Mouse (Mus musculus): ENCODE measurements around the gene Fgl2.
"Not testable (repeated sequence)": the region's sequence is repeated elsewhere in the genome, so short reads cannot be mapped to it uniquely, and the experiment has no call there.

Fgl2 gene

DNA sequence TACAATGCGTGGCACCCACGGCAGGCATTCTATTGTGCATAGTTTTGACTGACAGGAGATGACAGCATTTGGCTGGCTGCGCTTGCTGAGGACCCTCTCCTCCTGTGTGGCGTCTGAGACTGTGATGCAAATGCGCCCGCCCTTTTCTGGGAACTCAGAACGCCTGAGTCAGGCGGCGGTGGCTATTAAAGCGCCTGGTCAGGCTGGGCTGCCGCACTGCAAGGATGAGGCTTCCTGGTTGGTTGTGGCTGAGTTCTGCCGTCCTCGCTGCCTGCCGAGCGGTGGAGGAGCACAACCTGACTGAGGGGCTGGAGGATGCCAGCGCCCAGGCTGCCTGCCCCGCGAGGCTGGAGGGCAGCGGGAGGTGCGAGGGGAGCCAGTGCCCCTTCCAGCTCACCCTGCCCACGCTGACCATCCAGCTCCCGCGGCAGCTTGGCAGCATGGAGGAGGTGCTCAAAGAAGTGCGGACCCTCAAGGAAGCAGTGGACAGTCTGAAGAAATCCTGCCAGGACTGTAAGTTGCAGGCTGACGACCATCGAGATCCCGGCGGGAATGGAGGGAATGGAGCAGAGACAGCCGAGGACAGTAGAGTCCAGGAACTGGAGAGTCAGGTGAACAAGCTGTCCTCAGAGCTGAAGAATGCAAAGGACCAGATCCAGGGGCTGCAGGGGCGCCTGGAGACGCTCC is at the start of gene Fgl2:
TSS of gene Fgl2 (plus strand) at position 150 of the 687 bp plus-strand sequence.
- H3K27me3 ChIP-seq (ENCODE audit: control insufficient read depth, insufficient read depth, low read length, poor library complexity, severe bottlenecking): no peaks in the 10 kb centered on the region
- no peaks in the 10 kb centered on the region for H3K36me3 ChIP-seq (ENCODE audit: control insufficient read depth, insufficient read depth, low read length, poor library complexity, severe bottlenecking)
- peak; percentile 47 for DNase-seq (ENCODE audit: low read depth, low spot score)

DNA sequence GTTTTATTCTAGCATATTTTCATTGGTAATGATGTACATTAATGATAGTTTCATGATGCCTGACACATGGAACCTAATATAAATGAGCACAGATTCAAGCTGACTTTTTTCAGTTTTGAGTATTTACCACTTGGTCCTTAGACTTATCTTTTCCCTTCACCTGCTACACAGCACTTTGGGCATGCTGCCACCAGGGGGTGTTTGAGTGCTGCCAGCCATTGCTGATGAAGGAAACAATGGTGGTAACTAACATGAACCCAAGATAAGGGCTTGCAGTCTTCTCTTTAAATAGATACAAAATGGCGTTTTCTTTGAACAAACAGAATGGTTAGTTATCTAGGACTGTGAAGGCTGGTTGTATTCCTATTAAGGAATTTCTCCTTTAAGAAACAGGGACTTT is 45.9 kb upstream of the Fgl2 start:
- Histone ChIP-seq H3K27me3 (ENCODE audit: control insufficient read depth, insufficient read depth, low read length, poor library complexity, severe bottlenecking) (no peaks in the 10 kb centered on the region), H3K36me3 (ENCODE audit: control insufficient read depth, insufficient read depth, low read length, poor library complexity, severe bottlenecking) (no peaks in the 10 kb centered on the region)
- peak; percentile 89 for DNase-seq (ENCODE audit: low read depth, low spot score)

DNA sequence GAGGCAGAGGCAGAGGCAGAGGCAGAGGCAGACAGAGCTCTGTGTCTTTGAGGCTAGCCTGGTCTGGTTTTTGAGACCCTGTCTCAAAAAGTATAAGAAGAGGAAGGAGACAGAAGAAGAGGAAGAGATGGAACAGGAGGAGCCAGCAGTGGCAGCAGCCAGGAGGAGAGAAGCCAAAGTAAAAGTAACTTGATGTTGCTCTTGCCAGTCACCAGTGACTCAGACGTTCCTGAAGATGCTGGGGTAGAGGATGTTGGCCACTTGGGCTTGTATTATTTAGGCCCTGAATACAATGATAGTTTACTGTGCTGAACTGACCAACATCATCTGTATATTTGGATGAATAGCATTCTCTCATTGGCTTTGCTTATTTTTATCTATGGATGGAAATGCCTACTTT is 43.9 kb upstream of the Fgl2 start:
- H3K27me3 ChIP-seq (ENCODE audit: control insufficient read depth, insufficient read depth, low read length, poor library complexity, severe bottlenecking): no peaks in the 10 kb centered on the region
- no peak for DNase-seq (ENCODE audit: low read depth, low spot score)
- no peaks in the 10 kb centered on the region for H3K36me3 ChIP-seq (ENCODE audit: control insufficient read depth, insufficient read depth, low read length, poor library complexity, severe bottlenecking)

DNA sequence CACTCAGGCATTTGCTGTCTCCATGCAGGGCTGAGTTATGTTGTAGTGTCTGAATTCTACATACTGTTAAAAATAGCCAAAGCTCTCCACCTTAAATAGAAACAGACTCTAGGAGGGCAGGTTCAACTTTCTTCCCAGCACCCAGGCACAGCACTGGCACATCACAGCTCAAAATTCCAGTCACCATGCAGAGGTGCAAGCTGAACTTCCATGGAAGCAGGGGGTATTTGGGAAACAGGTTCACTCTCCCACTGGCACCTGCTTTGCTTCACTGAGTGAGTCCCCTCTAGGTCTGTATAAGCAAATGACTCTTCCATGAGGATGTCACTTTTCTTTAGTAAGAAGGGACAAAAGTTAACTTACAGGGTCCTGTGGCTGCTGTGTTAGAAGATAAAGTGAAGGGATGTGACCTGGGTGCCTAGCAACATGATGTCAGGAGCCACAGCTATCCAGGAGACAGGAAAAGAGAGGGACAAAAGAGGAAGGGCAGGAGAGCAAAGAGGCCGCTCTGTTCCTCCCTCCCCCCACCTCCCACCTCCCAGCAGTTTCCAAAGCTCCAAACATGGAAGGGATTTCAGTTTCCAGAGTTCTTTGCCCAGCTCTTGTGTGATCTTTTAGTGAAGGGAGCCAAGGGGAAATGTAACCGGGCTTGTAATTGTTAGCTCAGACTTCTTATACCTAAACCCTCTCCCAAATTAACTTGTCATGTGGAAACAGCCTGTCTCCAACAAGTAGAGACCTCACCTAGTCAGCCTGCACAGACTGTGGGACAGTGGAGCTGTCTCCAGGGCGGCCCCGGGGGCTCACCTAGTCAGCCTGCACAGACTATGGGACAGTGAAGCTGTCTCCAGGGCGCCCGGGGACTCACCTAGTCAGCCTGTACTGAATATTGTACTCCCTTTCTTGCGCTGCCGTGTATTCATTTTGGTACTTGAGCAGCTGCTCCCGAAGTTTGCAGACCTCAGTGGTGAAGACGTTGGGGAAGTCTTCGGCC is 42.5 kb upstream of the Fgl2 start:
- DNase-seq (ENCODE audit: low read depth, low spot score): no peak
- H3K27me3 ChIP-seq (ENCODE audit: control insufficient read depth, insufficient read depth, low read length, poor library complexity, severe bottlenecking): no peaks in the 10 kb centered on the region
- H3K36me3 ChIP-seq (ENCODE audit: control insufficient read depth, insufficient read depth, low read length, poor library complexity, severe bottlenecking): no peaks in the 10 kb centered on the region

DNA sequence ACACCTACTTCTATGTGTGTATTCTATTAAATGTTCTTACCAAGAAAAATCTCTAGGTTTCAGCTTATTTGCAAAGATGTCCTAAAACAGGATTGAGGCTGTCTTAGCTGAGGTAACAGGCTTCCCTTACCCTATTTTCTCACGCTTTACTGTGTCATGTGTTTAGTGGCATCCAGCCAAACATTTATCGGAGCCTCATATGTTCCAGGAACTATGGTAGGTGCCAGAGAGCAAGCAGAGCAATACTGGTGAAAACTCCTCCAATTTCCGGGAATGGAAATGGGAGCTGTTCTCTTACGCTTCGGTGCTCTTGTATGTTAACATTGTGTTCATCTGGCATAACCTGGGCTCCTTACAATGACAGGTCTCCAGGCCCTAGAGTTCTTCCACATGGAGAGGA is 40.8 kb upstream of the Fgl2 start:
- H3K27me3 ChIP-seq (ENCODE audit: control insufficient read depth, insufficient read depth, low read length, poor library complexity, severe bottlenecking): no peaks in the 10 kb centered on the region
- H3K36me3 ChIP-seq (ENCODE audit: control insufficient read depth, insufficient read depth, low read length, poor library complexity, severe bottlenecking): no peaks in the 10 kb centered on the region
- DNase-seq (ENCODE audit: low read depth, low spot score): no peak

DNA sequence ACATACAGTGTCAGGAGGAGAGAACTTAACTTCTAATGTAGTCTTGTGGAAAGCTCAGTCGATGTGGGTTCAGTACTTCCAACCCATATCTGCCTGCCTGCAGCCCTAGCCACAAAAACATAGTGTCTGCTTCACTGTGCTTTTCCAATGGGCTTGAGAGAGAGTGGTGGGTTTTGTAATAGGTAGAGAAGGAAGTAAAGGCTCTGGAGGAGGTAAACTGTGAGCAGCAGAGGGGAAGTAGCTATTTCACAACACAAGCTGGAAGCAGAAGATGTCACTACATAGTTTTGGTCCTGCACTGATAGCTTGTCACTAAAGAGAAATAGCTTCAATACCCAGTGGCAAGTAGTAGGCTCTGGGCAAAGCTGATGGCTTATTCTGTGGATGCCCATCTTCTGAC is 40.3 kb upstream of the Fgl2 start:
- no peaks in the 10 kb centered on the region for H3K27me3 ChIP-seq (ENCODE audit: control insufficient read depth, insufficient read depth, low read length, poor library complexity, severe bottlenecking)
- peak; percentile 11 for DNase-seq (ENCODE audit: low read depth, low spot score)
- H3K36me3 ChIP-seq (ENCODE audit: control insufficient read depth, insufficient read depth, low read length, poor library complexity, severe bottlenecking): no peaks in the 10 kb centered on the region

DNA sequence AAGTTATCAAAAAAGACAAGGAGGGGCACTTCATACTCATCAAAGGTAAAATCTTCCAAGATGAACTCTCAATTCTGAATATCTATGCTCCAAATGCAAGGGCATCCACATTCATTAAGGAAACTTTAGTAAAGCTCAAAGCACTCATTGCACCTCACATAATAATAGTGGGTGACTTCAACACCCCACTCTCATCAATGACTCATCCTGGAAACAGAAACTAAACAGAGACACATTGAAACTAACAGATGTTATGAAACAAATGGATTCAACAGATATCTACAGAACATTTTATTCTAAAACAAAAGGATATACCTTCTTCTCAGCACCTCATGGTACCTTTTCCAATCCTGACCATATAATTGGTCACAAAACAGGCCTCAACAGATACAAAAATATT is 30.2 kb upstream of the Fgl2 start:
- not testable (repeated sequence) for H3K27me3 ChIP-seq (ENCODE audit: control insufficient read depth, insufficient read depth, low read length, poor library complexity, severe bottlenecking); DNase-seq (ENCODE audit: low read depth, low spot score); H3K36me3 ChIP-seq (ENCODE audit: control insufficient read depth, insufficient read depth, low read length, poor library complexity, severe bottlenecking)

DNA sequence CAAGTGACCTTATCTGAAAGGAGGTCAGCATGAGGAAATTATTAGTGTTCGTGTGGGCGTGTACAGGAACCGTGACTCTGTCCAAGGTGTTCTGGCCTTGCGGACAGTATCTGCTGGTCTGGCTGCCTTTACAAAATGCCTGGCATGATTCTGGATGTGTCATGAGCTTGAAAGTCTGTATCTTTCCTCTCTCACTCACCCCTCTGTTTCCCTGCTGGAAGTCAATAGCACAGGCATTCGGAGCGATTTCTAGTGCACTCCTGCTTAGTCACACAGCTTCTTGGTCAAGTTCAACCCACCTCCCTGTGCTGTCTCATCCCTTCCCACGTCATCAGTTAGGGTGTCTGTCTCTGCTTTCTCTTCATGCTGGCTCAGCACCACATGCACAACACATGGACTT is 24.1 kb upstream of the Fgl2 start:
- no peak for DNase-seq (ENCODE audit: low read depth, low spot score)
- no peaks in the 10 kb centered on the region for H3K27me3 ChIP-seq (ENCODE audit: control insufficient read depth, insufficient read depth, low read length, poor library complexity, severe bottlenecking)
- H3K36me3 ChIP-seq (ENCODE audit: control insufficient read depth, insufficient read depth, low read length, poor library complexity, severe bottlenecking): no peaks in the 10 kb centered on the region

DNA sequence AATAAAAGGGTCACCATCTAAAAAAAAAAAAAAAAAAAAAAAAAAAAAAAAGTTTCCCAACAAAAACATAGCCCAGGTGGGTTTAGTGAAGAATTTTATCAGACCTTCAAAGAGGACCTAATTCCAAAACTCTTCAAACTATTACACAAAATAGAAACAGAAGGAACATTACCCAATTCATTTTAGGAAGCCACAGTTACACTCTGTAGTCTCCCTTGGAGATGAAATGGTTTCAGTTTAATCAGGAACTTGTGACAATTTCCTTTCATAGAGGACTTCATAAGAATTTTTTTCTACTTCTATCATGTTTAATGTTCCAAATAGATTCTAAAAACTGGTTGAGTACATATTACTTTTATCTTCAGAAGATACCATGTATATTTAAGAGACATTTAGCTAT is 20.8 kb upstream of the Fgl2 start:
- no peaks in the 10 kb centered on the region for H3K36me3 ChIP-seq (ENCODE audit: control insufficient read depth, insufficient read depth, low read length, poor library complexity, severe bottlenecking)
- H3K27me3 ChIP-seq (ENCODE audit: control insufficient read depth, insufficient read depth, low read length, poor library complexity, severe bottlenecking): no peaks in the 10 kb centered on the region
- no peak for DNase-seq (ENCODE audit: low read depth, low spot score)

DNA sequence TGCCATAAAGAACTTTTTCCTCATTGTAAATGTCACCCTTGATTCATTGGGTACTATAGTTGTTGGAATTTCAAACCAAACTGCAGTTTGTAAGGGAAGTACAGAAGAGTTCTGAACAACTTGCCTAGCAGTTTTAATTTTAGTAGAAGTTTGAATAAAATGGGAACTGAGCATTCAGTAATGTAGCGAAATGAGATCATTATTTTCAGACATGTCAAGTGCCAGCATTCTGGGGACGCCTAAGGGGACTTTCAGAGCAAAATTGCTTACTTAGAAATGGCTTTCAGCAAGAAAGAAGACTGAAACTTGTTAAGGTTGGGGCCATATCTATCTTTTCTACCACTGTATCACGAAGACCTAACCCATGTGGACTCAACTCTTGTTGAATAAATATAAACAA is 13.8 kb upstream of the Fgl2 start:
- no peak for DNase-seq (ENCODE audit: low read depth, low spot score)
- Histone ChIP-seq H3K27me3 (ENCODE audit: control insufficient read depth, insufficient read depth, low read length, poor library complexity, severe bottlenecking) (no peaks in the 10 kb centered on the region), H3K36me3 (ENCODE audit: control insufficient read depth, insufficient read depth, low read length, poor library complexity, severe bottlenecking) (no peaks in the 10 kb centered on the region)

DNA sequence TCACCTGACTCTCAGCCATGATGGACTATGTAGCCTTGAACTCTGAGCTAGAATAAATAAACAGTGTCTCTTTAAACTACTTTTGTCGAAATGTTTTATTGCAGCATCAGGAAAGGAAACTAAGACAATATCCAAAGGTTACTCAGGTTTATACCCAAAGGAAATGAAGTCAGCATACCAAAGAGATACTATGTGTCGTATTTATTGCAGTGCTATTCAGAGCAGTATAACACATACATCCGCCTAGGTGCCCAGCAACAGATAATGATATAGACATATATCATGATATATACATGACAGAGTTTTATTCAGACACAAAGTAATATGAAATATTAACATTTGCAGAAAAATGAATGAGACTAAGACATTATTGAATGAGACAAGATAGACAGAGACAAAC is 9.1 kb upstream of the Fgl2 start:
- Histone ChIP-seq H3K27me3 (ENCODE audit: control insufficient read depth, insufficient read depth, low read length, poor library complexity, severe bottlenecking) (no peaks in the 10 kb centered on the region), H3K36me3 (ENCODE audit: control insufficient read depth, insufficient read depth, low read length, poor library complexity, severe bottlenecking) (no peaks in the 10 kb centered on the region)
- DNase-seq (ENCODE audit: low read depth, low spot score): no peak

DNA sequence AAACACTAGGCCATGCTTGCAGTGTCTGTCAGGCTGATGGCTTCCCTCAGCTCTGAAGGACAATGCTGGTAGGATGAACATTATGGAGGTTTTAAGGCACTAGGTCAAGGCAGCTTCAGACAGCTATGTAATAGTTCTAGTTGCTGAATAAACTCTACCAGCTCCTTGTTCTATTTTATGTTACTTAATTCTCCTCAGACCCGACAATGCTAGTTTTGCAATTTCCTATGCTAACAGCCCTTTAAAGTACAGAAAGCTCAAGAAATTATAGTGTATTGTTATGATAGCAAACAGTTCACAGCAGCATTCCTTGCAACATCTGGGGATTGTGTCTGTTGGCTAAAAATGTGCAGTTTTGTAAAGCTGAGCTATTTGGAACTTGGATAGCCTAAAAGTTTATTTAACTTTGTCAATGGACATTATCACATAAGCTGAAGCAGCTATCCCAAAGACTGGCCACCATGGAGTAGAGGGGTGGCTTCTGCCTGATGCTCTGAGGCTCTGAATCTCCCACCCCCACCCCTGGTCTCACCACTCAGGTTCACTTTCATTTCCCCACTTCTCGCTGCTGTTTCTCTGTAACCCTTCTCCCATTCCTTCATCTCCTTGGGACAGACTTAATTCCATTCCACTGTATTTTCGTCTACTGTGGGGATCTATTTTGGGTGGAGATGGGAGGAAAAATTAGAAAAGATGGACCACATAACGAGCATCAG is 5.9 kb upstream of the Fgl2 start:
- H3K36me3 ChIP-seq (ENCODE audit: control insufficient read depth, insufficient read depth, low read length, poor library complexity, severe bottlenecking): no peaks in the 10 kb centered on the region
- no peak for DNase-seq (ENCODE audit: low read depth, low spot score)
- H3K27me3 ChIP-seq (ENCODE audit: control insufficient read depth, insufficient read depth, low read length, poor library complexity, severe bottlenecking): no peaks in the 10 kb centered on the region

DNA sequence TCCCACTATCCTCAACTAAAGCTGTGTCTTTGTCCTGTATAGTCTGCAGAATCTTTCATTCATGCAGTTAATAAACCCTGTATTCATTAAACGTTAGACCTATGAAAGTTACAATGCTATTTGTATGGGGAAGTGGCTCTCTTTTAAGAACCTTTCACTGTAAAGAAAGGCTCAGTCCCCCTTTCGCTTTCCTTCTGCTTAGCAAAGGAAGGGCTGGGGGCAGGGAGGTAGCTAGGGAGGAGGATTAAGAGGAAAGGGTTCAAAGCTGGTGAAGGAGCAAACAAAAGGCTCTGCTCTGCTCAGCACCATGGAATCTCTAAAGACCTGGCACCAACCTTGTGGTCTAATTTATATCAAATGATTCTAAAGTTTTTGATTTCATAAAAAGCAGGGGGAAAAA is 4.9 kb upstream of the Fgl2 start:
- Histone ChIP-seq H3K36me3 (ENCODE audit: control insufficient read depth, insufficient read depth, low read length, poor library complexity, severe bottlenecking) (no peaks in the 10 kb centered on the region), H3K27me3 (ENCODE audit: control insufficient read depth, insufficient read depth, low read length, poor library complexity, severe bottlenecking) (no peaks in the 10 kb centered on the region)
- DNase-seq (ENCODE audit: low read depth, low spot score): peak; percentile 33

DNA sequence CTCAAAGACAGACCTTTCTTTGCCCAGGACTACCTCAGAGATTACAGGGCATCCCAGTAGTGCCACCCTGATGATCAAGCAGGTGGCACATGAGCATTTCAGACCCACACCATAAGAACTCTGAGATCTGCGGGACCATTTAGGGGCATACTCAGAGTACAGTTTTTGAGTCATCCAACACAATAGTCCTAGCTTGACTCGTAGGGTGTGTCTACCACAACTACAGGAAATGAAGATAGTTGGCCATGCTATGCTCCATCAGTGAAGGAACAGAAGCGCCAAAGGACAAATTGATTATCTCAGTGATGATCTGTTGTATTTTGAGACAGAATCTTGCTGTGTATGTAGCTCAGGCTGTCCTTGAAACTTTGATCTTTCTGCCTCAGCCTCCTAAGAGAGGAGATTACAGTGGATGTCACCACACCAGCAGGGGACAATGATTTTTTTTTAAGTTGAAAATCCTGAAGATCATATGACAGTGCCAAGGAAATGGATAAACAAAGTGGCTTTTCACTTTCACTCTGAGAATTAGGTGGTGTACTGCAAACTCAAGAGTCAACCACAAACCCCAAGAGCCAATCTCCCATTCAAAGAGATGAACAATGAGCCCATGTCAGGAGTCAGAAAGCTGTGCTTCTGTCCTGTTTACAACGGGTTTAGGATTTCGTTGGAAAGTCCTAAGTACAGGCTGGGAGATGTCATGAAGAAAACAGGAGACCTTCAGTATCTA is 2.1 kb upstream of the Fgl2 start:
- Histone ChIP-seq H3K27me3 (ENCODE audit: control insufficient read depth, insufficient read depth, low read length, poor library complexity, severe bottlenecking) (no peaks in the 10 kb centered on the region), H3K36me3 (ENCODE audit: control insufficient read depth, insufficient read depth, low read length, poor library complexity, severe bottlenecking) (no peaks in the 10 kb centered on the region)
- no peak for DNase-seq (ENCODE audit: low read depth, low spot score)
